Mouse (Mus musculus): ENCODE data around the gene Ptprk.

Ptprk gene

GRCm38 (mm10) chr10:28074653-28075451 is at the start of gene Ptprk:
Gene Ptprk, plus strand, starts transcription at chr10:28074820.
- DNase-seq (ENCODE audit: low read depth, low spot score) = peak; percentile 85

- no peak for DNase-seq (ENCODE audit: low read depth, low spot score)
Measured at GRCm38 (mm10) chr10:28027791-28028190, 46.8 kb upstream of the Ptprk start.

- DNase-seq (ENCODE audit: low read depth, low spot score) = no peak
Measured at GRCm38 (mm10) chr10:28036456-28036855, 38.2 kb upstream of the Ptprk start.

GRCm38 (mm10) chr10:28054764-28055163 is 19.9 kb upstream of the Ptprk start:
- no peak for DNase-seq (ENCODE audit: low read depth, low spot score)

GRCm38 (mm10) chr10:28059222-28059621 is 15.4 kb upstream of the Ptprk start:
- DNase-seq (ENCODE audit: low read depth, low spot score) = no peak

- no peak for DNase-seq (ENCODE audit: low read depth, low spot score)
Measured at GRCm38 (mm10) chr10:28067997-28068396, 6.6 kb upstream of the Ptprk start.

GRCm38 (mm10) chr10:28073991-28074652 is 498 bp upstream of the Ptprk start:
- peak; percentile 22 for DNase-seq (ENCODE audit: low read depth, low spot score)

GRCm38 (mm10) chr10:28075491-28076035 is 943 bp downstream of the Ptprk start:
- peak; percentile 16 for DNase-seq (ENCODE audit: low read depth, low spot score)

- DNase-seq (ENCODE audit: low read depth, low spot score) = peak; percentile 38
Measured at GRCm38 (mm10) chr10:28076036-28076855, 1.6 kb downstream of the Ptprk start.

GRCm38 (mm10) chr10:28078270-28078669 is 3.6 kb downstream of the Ptprk start:
- no peak for DNase-seq (ENCODE audit: low read depth, low spot score)

GRCm38 (mm10) chr10:28081221-28081620 is 6.6 kb downstream of the Ptprk start:
- DNase-seq (ENCODE audit: low read depth, low spot score) = no peak

- no peak for DNase-seq (ENCODE audit: low read depth, low spot score)
Measured at GRCm38 (mm10) chr10:28083183-28083582, 8.6 kb downstream of the Ptprk start.

- DNase-seq (ENCODE audit: low read depth, low spot score) = no peak
Measured at GRCm38 (mm10) chr10:28083625-28084024, 9.0 kb downstream of the Ptprk start.

GRCm38 (mm10) chr10:28087341-28087740 is 12.7 kb downstream of the Ptprk start:
- DNase-seq (ENCODE audit: low read depth, low spot score) = no peak

GRCm38 (mm10) chr10:28087749-28088148 is 13.1 kb downstream of the Ptprk start:
- no peak for DNase-seq (ENCODE audit: low read depth, low spot score)

GRCm38 (mm10) chr10:28096007-28096406 is 21.4 kb downstream of the Ptprk start:
- DNase-seq (ENCODE audit: low read depth, low spot score) = no peak

- DNase-seq (ENCODE audit: low read depth, low spot score) = no peak
Measured at GRCm38 (mm10) chr10:28097637-28098036, 23.0 kb downstream of the Ptprk start.

- no peak for DNase-seq (ENCODE audit: low read depth, low spot score)
Measured at GRCm38 (mm10) chr10:28098923-28099322, 24.3 kb downstream of the Ptprk start.

- DNase-seq (ENCODE audit: low read depth, low spot score) = no peak
Measured at GRCm38 (mm10) chr10:28103406-28103906, 28.8 kb downstream of the Ptprk start.

GRCm38 (mm10) chr10:28103924-28104323 is 29.3 kb downstream of the Ptprk start:
- no peak for DNase-seq (ENCODE audit: low read depth, low spot score)

GRCm38 (mm10) chr10:28105247-28105646 is 30.6 kb downstream of the Ptprk start:
- no peak for DNase-seq (ENCODE audit: low read depth, low spot score)
